Mouse (Mus musculus): ENCODE results near the gene 2010111I01Rik.

DNA sequence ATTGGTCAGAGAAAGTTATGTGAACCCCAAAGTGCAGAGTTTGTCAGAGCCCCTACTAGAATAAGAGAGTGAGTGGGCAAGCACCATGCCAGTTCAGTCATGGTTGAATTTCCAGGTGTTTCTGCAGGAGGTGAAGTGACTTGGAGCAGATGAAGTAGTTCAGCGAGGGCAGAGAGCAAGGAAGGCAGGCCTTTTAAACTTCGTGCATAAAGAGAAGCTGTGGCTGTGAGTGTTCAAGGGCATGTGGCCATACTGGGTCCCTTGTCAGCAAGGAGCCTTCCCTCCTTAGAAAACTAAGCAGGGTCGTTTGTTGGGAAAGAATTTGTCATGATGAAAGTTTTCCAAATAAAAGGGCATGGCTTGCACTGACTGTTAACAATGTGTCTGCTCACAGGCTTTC is 161.5 kb downstream of the 2010111I01Rik start:
- TF ChIP-seq ZC3H11A (IDR thresholded peaks at IDR 0.05; ENCODE audit: borderline replicate concordance, low read depth, low read length) (no peak), MAFK (IDR thresholded peaks at IDR 0.05; ENCODE audit: insufficient read depth, low read depth, low read length) (no peak), HCFC1 (IDR thresholded peaks at IDR 0.05; ENCODE audit: borderline replicate concordance, insufficient read depth, low read length) (no peak)
